Mouse (Mus musculus) limb, embryonic 12.5 days (tissue): ENCODE data around the gene Hyls1. TPM values are rescaled to one million over a fixed set of nuclear protein-coding genes. Genes with fewer than 3 reads are reported as not detected.

Experiments
- ATAC-seq: fragments of 200-750 bp; cut with Nextera tagmentation; 2 replicates; pipeline ENCODE4 v1.8.0; 2017; ENCODE audit warnings: low read depth, moderate TSS enrichment; ENCODE audit not compliant: insufficient number of reproducible peaks, insufficient read depth, low FRiP score, low TSS enrichment
- H3K27ac ChIP-seq: fragments of 300-500 bp; sonication (generic); 2 replicates; pipeline ENCODE4 v1.5.1; 2016; ENCODE audit warnings: mild to moderate bottlenecking, moderate library complexity
- H3K27me3 ChIP-seq: fragments of 300-500 bp; sonication (generic); 2 replicates; pipeline ENCODE4 v1.6.1; 2016; ENCODE audit warnings: mild to moderate bottlenecking, moderate library complexity
- H3K36me3 ChIP-seq: fragments of 300-500 bp; sonication (generic); 2 replicates; pipeline ENCODE4 v1.6.1; 2016; ENCODE audit warnings: mild to moderate bottlenecking, moderate library complexity
- H3K4me1 ChIP-seq: fragments of 300-500 bp; sonication (generic); replicated peaks from 2 replicates; pipeline ENCODE4 v1.6.1; 2016
- H3K4me2 ChIP-seq: fragments of 300-500 bp; sonication (generic); 2 replicates; pipeline ENCODE4 v1.6.1; 2016; ENCODE audit warnings: mild to moderate bottlenecking, moderate library complexity
- H3K4me3 ChIP-seq: fragments of 300-500 bp; sonication (generic); replicated peaks from 2 replicates; pipeline ENCODE4 v1.5.1; 2016; ENCODE audit warnings: mild to moderate bottlenecking
- H3K9ac ChIP-seq: fragments of 300-500 bp; sonication (generic); replicated peaks from 2 replicates; pipeline ENCODE4 v1.6.1; 2016; ENCODE audit warnings: mild to moderate bottlenecking, moderate library complexity
- H3K9me3 ChIP-seq: fragments of 300-500 bp; sonication (generic); 2 replicates; pipeline ENCODE4 v1.6.1; 2016; ENCODE audit warnings: mild to moderate bottlenecking, moderate library complexity
- WGBS: fragments of 180-500 bp; shearing (Covaris S2); methylation state at CpG from one replicate; pipeline ENCODE4 v1.1.7; 2016; 5-methylcytosine and 5-hydroxymethylcytosine counted together
- polyA plus RNA-seq: library from polyadenylated mRNA; unstranded; fragments of >200 nt; fragmentation: Nextera tagmentation; extraction: Ambion mirVana; gene quantifications from 2 replicates; pipeline ENCODE4 v1.2.1, GENCODE M21; 2016

Gene Hyls1
- polyA plus RNA-seq, 1 experiment from 2014 or later: 23.2 TPM

DNA sequence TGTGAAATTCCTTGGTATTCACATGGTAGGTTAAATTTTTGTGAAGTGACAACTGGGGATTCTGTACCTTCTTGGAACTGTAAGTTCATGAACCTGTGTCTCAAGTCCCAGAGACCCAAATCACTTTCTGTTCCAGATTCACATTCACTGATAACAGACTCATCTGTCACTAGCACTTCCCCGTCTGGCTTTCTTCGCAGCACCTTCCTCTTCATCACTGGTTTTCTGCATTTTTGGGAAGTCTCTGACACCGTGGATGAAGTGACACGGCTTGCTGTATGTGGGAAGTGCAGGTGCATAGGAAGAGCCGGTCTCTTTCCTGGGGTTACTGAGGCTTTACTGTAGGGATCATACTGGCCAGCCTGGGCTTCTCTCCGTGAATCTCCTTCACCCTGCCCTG is 8.6 kb downstream of the Hyls1 start:
- H3K36me3 ChIP-seq: peaks cover 45% of the 10 kb centered on the region
- no peak overlapping the region for H3K27ac ChIP-seq
- no peak overlapping the region for H3K9ac ChIP-seq
- peaks cover 17% of the 10 kb centered on the region for H3K4me1 ChIP-seq
- no peak overlapping the region for H3K4me3 ChIP-seq
- 91% methylated on average over 6 of the region's 6 CpGs for WGBS
- H3K9me3 ChIP-seq: no peaks in the 10 kb centered on the region
- peaks cover 18% of the 10 kb centered on the region; the same call in 1 of the 2 replicates for H3K27me3 ChIP-seq
- no peak for ATAC-seq
- H3K4me2 ChIP-seq: no peak overlapping the region

DNA sequence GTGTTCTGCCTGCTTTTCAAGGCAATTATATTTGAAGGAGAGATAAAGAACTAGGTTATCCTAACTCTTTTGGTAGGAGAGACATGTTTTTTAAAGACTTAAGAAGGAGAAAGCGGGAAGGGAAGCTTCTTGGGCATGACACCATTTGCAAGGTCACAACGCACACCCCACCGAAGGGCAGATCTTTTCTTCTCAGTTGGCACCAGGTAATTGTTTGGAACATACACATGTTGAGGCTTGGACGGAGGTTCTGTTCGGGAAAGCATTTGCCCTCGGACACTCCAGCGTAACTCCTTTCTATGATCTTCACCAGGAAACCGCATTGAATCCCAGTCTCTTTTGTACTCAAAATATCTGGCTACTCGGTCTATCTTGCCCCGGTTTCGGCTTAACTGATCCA is 9.1 kb downstream of the Hyls1 start:
- H3K4me3 ChIP-seq: no peak overlapping the region
- H3K27me3 ChIP-seq: peaks cover 18% of the 10 kb centered on the region; the same call in 1 of the 2 replicates
- no peak for ATAC-seq
- no peak overlapping the region for H3K27ac ChIP-seq
- H3K4me1 ChIP-seq: peaks cover 17% of the 10 kb centered on the region
- H3K9me3 ChIP-seq: no peaks in the 10 kb centered on the region
- H3K36me3 ChIP-seq: peaks cover 40% of the 10 kb centered on the region
- 95% methylated on average over 11 of the region's 11 CpGs for WGBS
- H3K9ac ChIP-seq: no peak overlapping the region
- no peak overlapping the region for H3K4me2 ChIP-seq

DNA sequence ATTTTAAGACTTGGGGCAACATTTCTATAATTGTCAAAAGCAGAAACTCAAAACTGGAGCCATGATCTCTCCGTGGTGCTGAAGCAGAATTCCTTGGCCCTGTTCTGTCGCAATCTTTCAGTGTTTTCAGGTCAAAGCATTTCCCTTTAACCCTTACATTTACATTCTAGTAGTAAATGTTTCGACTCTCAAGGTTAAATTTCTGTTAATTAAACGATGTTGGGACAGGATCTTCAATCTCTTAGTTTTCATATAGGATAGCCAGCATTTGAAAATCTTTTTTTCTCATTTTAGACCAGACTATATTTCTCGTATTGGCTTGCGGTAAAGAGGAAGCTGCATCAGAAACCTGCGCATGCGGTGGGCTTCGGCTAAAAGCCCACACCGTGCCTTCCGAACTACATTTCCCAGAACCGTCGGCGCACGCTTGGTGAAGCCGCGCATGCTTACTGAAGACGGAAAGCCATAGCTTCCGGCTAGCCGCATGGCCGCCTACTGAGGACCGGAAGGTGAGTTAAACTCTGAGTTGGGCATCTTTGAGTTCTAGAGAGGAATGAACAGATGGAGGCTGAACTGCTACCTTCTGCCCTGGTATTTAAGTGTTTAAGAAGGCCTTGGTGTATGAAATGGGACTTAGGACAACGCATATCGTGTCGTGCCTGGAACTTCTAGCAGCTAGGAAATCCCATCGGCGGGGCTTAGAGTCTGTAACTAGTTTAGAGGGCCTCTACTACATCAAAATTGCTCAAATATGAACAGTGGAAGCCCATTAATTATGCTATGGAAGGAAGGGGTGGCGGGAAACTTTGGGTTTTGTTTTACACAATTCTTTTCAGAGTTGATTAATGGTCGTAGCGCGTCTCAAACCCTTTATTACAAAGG is 10.9 kb downstream of the Hyls1 start:
- peaks cover 17% of the 10 kb centered on the region for H3K4me1 ChIP-seq
- peaks cover 22% of the 10 kb centered on the region for H3K36me3 ChIP-seq
- H3K4me3 ChIP-seq: peak overlapping the region; percentile 64
- ATAC-seq: peak; percentile 92
- 1% methylated on average over 31 of the region's 31 CpGs for WGBS
- no peaks in the 10 kb centered on the region for H3K9me3 ChIP-seq
- peak overlapping the region; percentile 75; the same call in 1 of the 2 replicates for H3K27ac ChIP-seq
- peaks cover 18% of the 10 kb centered on the region; the same call in 1 of the 2 replicates for H3K27me3 ChIP-seq
- peak overlapping the region; percentile 42 for H3K9ac ChIP-seq
- H3K4me2 ChIP-seq: peak overlapping the region; percentile 99

DNA sequence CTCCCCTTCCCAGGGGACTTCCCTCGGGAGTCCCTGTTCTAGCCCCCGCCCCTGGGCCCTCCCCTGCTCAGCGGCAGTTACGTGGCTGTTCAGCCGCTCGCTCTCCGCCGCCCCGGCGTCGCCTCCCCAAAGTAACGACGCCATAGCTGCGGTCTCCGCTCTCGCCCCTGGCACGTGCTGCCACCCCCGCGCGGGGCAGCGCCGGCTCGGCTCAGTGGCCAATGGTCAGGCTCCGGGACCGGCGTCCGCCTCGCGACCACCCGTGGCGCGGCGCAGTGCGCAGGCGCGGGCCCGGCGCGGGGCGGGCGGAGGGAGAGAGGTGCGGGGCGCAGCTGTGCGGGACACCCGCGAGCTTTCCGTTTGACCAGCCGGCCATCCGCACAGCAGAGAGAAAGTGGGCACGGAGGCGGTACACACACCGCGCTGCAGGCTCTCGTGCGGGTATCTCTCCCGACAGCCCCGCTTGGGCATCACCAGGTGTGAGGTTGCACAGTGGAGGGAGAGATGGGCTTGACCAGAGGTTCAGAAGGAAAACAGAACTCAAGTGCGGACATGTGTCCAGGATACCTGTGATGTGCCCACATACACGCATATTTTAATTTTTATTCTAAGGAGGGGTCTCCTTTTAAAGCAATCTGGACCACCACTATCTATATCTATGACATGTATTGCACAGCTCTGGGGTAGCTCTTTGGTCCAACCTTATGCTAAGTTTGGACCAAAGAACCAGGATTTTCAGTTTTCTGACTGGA is 11.8 kb downstream of the Hyls1 start, which contains the start of the genes Ddx25 and Pus3:
TSS of gene Ddx25 (minus strand) at position 272 of the 752 bp plus-strand sequence.
TSS of gene Pus3 (plus strand) at position 339 of the 752 bp plus-strand sequence.
- Histone ChIP-seq H3K27ac (peak within 1 kb of the TSS; percentile 75; the same call in 1 of the 2 replicates), H3K4me2 (peak within 1 kb of the TSS; percentile 99), H3K36me3 (peaks cover 18% of the 10 kb centered on the region), H3K9me3 (no peaks in the 10 kb centered on the region), H3K9ac (peak within 1 kb of the TSS; percentile 60), H3K4me1 (peaks cover 17% of the 10 kb centered on the region), H3K4me3 (peak within 1 kb of the TSS; percentile 64), H3K27me3 (peaks cover 18% of the 10 kb centered on the region; the same call in 1 of the 2 replicates)
- ATAC-seq: peak; percentile 53
- WGBS: under 1% methylated on average over 55 of the region's 59 CpGs

DNA sequence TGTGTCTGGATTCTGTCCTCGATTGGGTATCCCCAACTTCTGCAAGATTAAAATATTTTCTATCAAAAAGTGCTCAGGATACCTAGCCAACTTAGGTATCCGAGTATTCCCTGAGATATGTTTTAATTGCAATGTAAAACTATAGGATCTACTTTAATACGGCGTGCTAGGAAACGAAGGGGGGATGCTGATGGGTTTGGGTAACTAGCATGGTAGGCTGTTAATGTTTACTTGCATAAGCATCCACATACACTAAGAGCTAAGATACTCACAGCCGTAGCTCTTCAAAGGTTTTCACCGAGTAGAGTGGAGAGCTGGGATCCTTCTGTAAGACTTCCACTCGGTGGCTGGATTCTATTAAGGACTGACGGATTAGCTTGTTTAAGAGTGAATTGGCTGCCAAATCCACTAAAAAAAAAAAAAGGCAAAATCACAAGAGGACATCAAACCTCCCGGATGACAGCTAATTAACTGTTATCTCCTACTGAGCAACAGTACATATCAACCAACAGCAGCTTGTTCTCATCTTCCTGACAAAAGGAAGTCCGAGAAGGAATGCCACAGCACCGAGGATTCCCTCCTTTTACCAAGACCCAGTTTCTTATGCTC is 13.6 kb downstream of the Hyls1 start:
- ATAC-seq: no peak
- H3K9ac ChIP-seq: no peak overlapping the region
- no peak overlapping the region for H3K4me3 ChIP-seq
- peaks cover 17% of the 10 kb centered on the region for H3K4me1 ChIP-seq
- WGBS: 60% methylated on average over 12 of the region's 12 CpGs
- H3K27me3 ChIP-seq: peaks cover 18% of the 10 kb centered on the region; the same call in 1 of the 2 replicates
- H3K4me2 ChIP-seq: no peak overlapping the region
- H3K27ac ChIP-seq: no peak overlapping the region
- no peaks in the 10 kb centered on the region for H3K9me3 ChIP-seq
- H3K36me3 ChIP-seq: peaks cover 8% of the 10 kb centered on the region

DNA sequence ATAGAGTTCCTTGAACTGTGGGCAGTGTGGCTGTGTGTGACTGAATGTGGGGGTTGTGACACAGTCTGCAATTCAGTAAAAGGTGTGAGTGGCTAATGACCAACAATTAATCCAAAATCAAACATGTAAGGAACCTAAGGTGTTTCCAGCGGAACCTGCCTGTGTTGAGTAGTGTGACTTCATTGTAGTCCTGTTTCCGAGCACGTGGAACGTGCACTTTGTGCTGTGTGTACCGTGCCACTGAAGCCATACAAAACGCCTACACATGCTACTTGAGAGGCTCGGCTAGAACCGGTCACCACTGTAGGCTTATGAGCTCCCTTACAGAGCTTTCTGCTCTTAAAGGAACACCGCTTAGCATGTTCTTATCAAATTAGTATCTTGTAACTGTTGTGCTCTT is 21.7 kb downstream of the Hyls1 start:
- Histone ChIP-seq H3K4me3 (no peak overlapping the region), H3K4me1 (0 out of 2 replicates have a peak, but pooled peaks cover 5% of the 10 kb centered on the region)
- WGBS: 80% methylated on average over 9 of the region's 9 CpGs

DNA sequence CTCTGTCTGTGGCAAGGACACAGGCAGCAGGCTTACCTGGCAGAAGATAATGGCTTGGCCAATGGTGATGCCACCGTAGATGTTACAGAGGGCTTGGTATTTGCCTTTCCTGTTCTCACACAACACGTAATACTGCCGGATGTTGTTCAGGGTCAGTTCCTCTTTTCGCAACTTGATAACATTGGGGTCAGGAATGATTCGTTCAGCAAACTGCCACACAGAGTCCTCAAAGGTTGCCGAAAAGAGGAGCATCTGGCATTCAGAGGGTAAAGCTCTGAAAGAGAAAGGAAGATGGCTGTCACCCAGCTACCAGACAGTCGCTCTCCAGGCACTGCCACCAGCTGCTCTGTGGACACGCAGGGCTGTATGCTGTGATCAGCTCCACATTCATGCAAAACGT is 23.5 kb downstream of the Hyls1 start:
- H3K4me2 ChIP-seq: no peak overlapping the region
- peaks cover 3% of the 10 kb centered on the region; the same call in 1 of the 2 replicates for H3K27me3 ChIP-seq
- WGBS: 86% methylated on average over 9 of the region's 9 CpGs
- no peaks in the 10 kb centered on the region for H3K36me3 ChIP-seq
- H3K4me1 ChIP-seq: 0 out of 2 replicates have a peak, but pooled peaks cover 5% of the 10 kb centered on the region
- H3K4me3 ChIP-seq: no peak overlapping the region
- H3K27ac ChIP-seq: no peak overlapping the region
- no peak overlapping the region for H3K9ac ChIP-seq
- H3K9me3 ChIP-seq: no peaks in the 10 kb centered on the region
- ATAC-seq: no peak

More for the DNA sequence above, 21.7 kb downstream of the Hyls1 start:
- H3K9me3 ChIP-seq: no peaks in the 10 kb centered on the region
- no peak for ATAC-seq
- no peaks in the 10 kb centered on the region for H3K27me3 ChIP-seq
- no peak overlapping the region for H3K4me2 ChIP-seq
- H3K36me3 ChIP-seq: no peaks in the 10 kb centered on the region
- H3K27ac ChIP-seq: no peak overlapping the region
- no peak overlapping the region for H3K9ac ChIP-seq

DNA sequence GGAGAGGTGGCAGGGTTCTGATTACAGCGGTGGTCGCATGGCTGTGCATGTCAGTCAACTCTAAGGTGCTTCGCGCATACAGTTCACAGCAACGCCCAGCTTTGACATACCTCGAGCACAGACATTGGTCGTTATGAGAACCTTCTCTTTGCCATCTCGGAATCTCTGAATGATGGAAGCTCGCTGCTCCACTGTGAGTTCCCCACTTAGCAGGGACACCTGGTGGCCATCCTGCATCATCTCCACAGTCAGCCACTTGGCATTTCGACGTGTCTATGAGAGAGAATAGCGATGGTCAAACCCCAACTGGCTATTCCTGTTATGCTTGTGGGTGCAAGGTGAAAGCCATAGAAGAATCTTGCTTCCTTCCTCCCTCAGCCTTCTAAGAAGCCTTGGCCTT is 24.5 kb downstream of the Hyls1 start:
- H3K27me3 ChIP-seq: peaks cover 3% of the 10 kb centered on the region; the same call in 1 of the 2 replicates
- H3K4me2 ChIP-seq: no peak overlapping the region
- no peak for ATAC-seq
- no peak overlapping the region for H3K27ac ChIP-seq
- no peaks in the 10 kb centered on the region for H3K9me3 ChIP-seq
- H3K4me1 ChIP-seq: 0 out of 2 replicates have a peak, but pooled peaks cover 5% of the 10 kb centered on the region
- WGBS: 78% methylated on average over 12 of the region's 12 CpGs
- H3K9ac ChIP-seq: no peak overlapping the region
- H3K36me3 ChIP-seq: no peaks in the 10 kb centered on the region
- H3K4me3 ChIP-seq: no peak overlapping the region

DNA sequence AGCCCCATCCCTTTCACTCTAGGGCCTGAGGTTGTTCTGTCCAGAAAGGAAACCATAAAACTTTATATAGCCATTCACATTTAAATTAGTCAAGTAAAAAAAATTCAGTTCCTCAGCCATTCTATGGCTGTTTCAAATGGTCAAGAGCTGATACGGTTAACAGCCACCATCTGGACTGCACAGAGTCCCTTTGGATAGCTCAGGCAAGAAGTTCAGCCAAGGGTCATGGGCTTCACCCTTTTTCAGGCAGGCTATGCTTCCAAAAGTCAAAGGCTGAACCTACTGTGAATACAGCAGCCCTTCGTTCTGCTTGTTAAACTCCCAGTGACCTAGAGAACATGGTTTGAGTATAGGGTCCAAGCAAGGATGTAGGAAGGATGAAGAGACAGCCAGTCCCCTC is 25.5 kb downstream of the Hyls1 start:
- WGBS: 48% methylated on average over 2 of the region's 2 CpGs
- no peak overlapping the region for H3K4me2 ChIP-seq
- H3K27me3 ChIP-seq: peaks cover 3% of the 10 kb centered on the region; the same call in 1 of the 2 replicates
- H3K36me3 ChIP-seq: no peaks in the 10 kb centered on the region
- ATAC-seq: no peak
- no peak overlapping the region for H3K9ac ChIP-seq
- no peak overlapping the region for H3K4me3 ChIP-seq
- 0 out of 2 replicates have a peak, but pooled peaks cover 5% of the 10 kb centered on the region for H3K4me1 ChIP-seq
- no peak overlapping the region for H3K27ac ChIP-seq
- no peaks in the 10 kb centered on the region for H3K9me3 ChIP-seq

DNA sequence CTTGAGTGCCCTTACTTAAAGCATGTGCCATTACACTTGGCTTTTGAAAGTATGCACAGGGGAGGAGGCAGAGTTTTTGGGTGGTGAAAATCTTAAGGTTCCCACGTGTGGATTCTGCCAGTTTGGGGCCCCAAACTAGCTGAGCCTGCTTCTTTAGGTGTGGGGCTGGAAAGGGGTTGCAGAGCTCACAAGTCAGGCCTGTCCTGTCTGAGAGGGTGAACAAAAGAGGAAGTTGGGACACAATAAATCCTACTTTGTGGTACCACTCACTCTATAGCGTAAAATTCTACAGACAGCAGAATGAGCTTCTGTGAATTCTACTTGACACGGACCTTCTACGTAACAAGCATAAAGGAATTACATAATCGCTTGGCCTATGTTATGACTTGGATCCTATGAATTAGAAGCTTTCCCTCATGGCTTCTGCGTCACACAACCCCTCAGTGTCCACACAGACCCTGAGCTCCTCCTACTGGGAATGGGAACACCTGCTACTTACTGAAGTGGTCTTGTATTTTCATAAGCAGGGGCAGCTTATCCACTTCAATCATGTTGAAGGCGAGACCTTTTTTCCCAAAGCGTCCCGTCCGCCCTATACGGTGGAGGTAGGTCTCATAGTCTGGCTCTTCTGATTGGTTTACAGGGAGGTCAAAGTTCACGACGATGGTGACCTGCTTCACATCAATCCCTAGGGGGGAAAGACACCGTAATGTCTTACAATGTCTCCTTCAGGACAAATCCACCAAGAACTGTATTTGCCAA is 26.9 kb downstream of the Hyls1 start:
- 82% methylated on average over 14 of the region's 14 CpGs for WGBS
- no peak for ATAC-seq
- H3K9ac ChIP-seq: no peak overlapping the region

More for the DNA sequence above, 26.9 kb downstream of the Hyls1 start:
- H3K4me1 ChIP-seq: peaks cover 9% of the 10 kb centered on the region; the same call in 1 of the 2 replicates
- H3K36me3 ChIP-seq: no peaks in the 10 kb centered on the region
- H3K4me3 ChIP-seq: no peak overlapping the region
- no peak overlapping the region for H3K27ac ChIP-seq
- H3K4me2 ChIP-seq: no peak overlapping the region
- no peaks in the 10 kb centered on the region for H3K9me3 ChIP-seq
- H3K27me3 ChIP-seq: peaks cover 3% of the 10 kb centered on the region; the same call in 1 of the 2 replicates
